Mouse (Mus musculus) small intestine, adult 2 months (tissue): Measurements from ENCODE around the gene Hoxb5. TPM values are rescaled to one million over a fixed set of nuclear protein-coding genes. Genes with fewer than 3 reads are reported as not detected.

Experiments used
- H3K27ac ChIP-seq: fragments of 200-500 bp; 2 replicates; pipeline ENCODE4 v1.5.1; 2012; ENCODE audit warnings: low read depth, low read length, control low read depth, inconsistent platforms; ENCODE audit not compliant: insufficient read depth
- H3K27me3 ChIP-seq: fragments of 200-500 bp; 2 replicates; pipeline ENCODE4 v1.6.1; 2012; ENCODE audit warnings: mild to moderate bottlenecking, moderate library complexity, low read length, inconsistent platforms; ENCODE audit not compliant: control insufficient read depth, insufficient read depth
- H3K36me3 ChIP-seq: fragments of 200-500 bp; 2 replicates; pipeline ENCODE4 v1.6.1; 2012; ENCODE audit warnings: mild to moderate bottlenecking, low read length, control low read depth, inconsistent platforms; ENCODE audit not compliant: control insufficient read depth, insufficient read depth
- H3K4me1 ChIP-seq: fragments of 200-500 bp; 2 replicates; pipeline ENCODE4 v1.6.1; 2012; ENCODE audit warnings: low read length, inconsistent platforms, mixed read lengths; ENCODE audit not compliant: control insufficient read depth, insufficient read depth, insufficient read length
- H3K4me3 ChIP-seq: fragments of 200-500 bp; 2 replicates; pipeline ENCODE4 v1.5.1; 2012; ENCODE audit warnings: low read depth, mild to moderate bottlenecking, control low read depth, inconsistent platforms, low read length, moderate library complexity
- CTCF ChIP-seq: fragments of 200-500 bp; IDR thresholded peaks from 2 replicates; pipeline ENCODE4 v1.5.1; 2012; ENCODE audit warnings: low read depth, mild to moderate bottlenecking, control low read depth, inconsistent platforms, low read length, moderate library complexity, mixed read lengths; ENCODE audit not compliant: insufficient replicate concordance, insufficient read length; ENCODE audit errors: extremely low read depth
- POLR2A ChIP-seq: fragments of 200-500 bp; IDR thresholded peaks from 2 replicates; pipeline ENCODE4 v1.6.1; 2012; ENCODE audit warnings: low read depth, mild to moderate bottlenecking, control low read depth, inconsistent platforms, low read length, moderate library complexity
- WGBS: fragments of 180-500 bp; shearing (Covaris S2); methylation state at CpG from one replicate; pipeline ENCODE4 v1.1.7; 2018; 5-methylcytosine and 5-hydroxymethylcytosine counted together
- polyA plus RNA-seq: library from polyadenylated mRNA; depleted of rRNA; stranded (reverse); fragments of >200 nt; gene quantifications from 2 replicates; pipeline ENCODE4 v1.2.3, GENCODE M21; 2012

Hoxb5 gene
- polyA plus RNA-seq, 1 experiment: 3.2 TPM

GRCm38 (mm10) chr11:96323154-96323553 lies 20.0 kb downstream of the Hoxb5 start, which contains the start of gene Hoxb3:
Hoxb3 (plus strand) TSS chr11:96323326.
- Histone ChIP-seq H3K36me3 (peaks cover 2% of the 10 kb centered on the region; the same call in 1 of the 2 replicates), H3K27ac (peak within 1 kb of the TSS; percentile 58), H3K27me3 (peaks cover 30% of the 10 kb centered on the region), H3K4me1 (peaks cover 5% of the 10 kb centered on the region; the same call in 1 of the 2 replicates), H3K4me3 (no peak within 1 kb of the TSS)
- WGBS: 59% methylated on average over 10 of the region's 10 CpGs
- TF ChIP-seq POLR2A (no peak), CTCF (no peak)

GRCm38 (mm10) chr11:96324125-96324524 lies 21.0 kb downstream of the Hoxb5 start:
- Histone ChIP-seq H3K36me3 (peaks cover 2% of the 10 kb centered on the region; the same call in 1 of the 2 replicates), H3K27ac (peak overlapping the region; percentile 58), H3K4me1 (peaks cover 5% of the 10 kb centered on the region; the same call in 1 of the 2 replicates), H3K27me3 (peaks cover 21% of the 10 kb centered on the region), H3K4me3 (no peak overlapping the region)
- WGBS: 45% methylated on average over 5 of the region's 5 CpGs
- no peak for TF ChIP-seq CTCF
- no peak for TF ChIP-seq POLR2A

- 50% methylated on average over 8 of the region's 8 CpGs for WGBS
These were observed 21.8 kb downstream of the Hoxb5 start for GRCm38 (mm10) chr11:96324965-96325364.

GRCm38 (mm10) chr11:96325747-96326212 lies 22.6 kb downstream of the Hoxb5 start:
- peak overlapping the region; percentile 14 for H3K4me3 ChIP-seq
- 40% methylated on average over 22 of the region's 22 CpGs for WGBS

More at GRCm38 (mm10) chr11:96324965-96325364, 21.8 kb downstream of the Hoxb5 start:
- TF ChIP-seq POLR2A (no peak), CTCF (no peak)
- Histone ChIP-seq H3K4me1 (peaks cover 2% of the 10 kb centered on the region; the same call in 1 of the 2 replicates), H3K36me3 (peaks cover 2% of the 10 kb centered on the region; the same call in 1 of the 2 replicates), H3K27me3 (peaks cover 13% of the 10 kb centered on the region), H3K4me3 (no peak overlapping the region), H3K27ac (peak overlapping the region; percentile 49)

GRCm38 (mm10) chr11:96326705-96327104 lies 23.6 kb downstream of the Hoxb5 start:
- WGBS: 58% methylated on average over 12 of the region's 12 CpGs
- Histone ChIP-seq H3K27ac (peak overlapping the region; percentile 16; the same call in 1 of the 2 replicates), H3K36me3 (no peaks in the 10 kb centered on the region), H3K27me3 (0 out of 2 replicates have a peak, but pooled peaks cover 3% of the 10 kb centered on the region), H3K4me3 (no peak overlapping the region), H3K4me1 (no peaks in the 10 kb centered on the region)
- TF ChIP-seq CTCF: no peak
- TF ChIP-seq POLR2A: no peak

More at GRCm38 (mm10) chr11:96325747-96326212, 22.6 kb downstream of the Hoxb5 start:
- H3K27me3 ChIP-seq: peaks cover 7% of the 10 kb centered on the region; the same call in 1 of the 2 replicates
- H3K27ac ChIP-seq: peak overlapping the region; percentile 2; the same call in 1 of the 2 replicates
- no peaks in the 10 kb centered on the region; the same call in 1 of the 2 replicates for H3K36me3 ChIP-seq
- no peaks in the 10 kb centered on the region for H3K4me1 ChIP-seq
- no peak for TF ChIP-seq CTCF
- no peak for TF ChIP-seq POLR2A

- H3K27me3 ChIP-seq: 0 out of 2 replicates have a peak, but pooled peaks cover 3% of the 10 kb centered on the region
- H3K4me3 ChIP-seq: no peak overlapping the region
- 61% methylated on average over 7 of the region's 7 CpGs for WGBS
- no peaks in the 10 kb centered on the region for H3K36me3 ChIP-seq
- no peak overlapping the region for H3K27ac ChIP-seq
- no peaks in the 10 kb centered on the region for H3K4me1 ChIP-seq
- no peak for TF ChIP-seq CTCF
- TF ChIP-seq POLR2A: no peak
These were observed 24.0 kb downstream of the Hoxb5 start for GRCm38 (mm10) chr11:96327122-96327521.

GRCm38 (mm10) chr11:96327750-96328149 lies 24.6 kb downstream of the Hoxb5 start:
- H3K4me3 ChIP-seq: no peak overlapping the region
- TF ChIP-seq CTCF (no peak), POLR2A (no peak)

More at GRCm38 (mm10) chr11:96327750-96328149, 24.6 kb downstream of the Hoxb5 start:
- no peak overlapping the region for H3K27ac ChIP-seq
- no peaks in the 10 kb centered on the region for H3K36me3 ChIP-seq
- WGBS: 47% methylated on average over 5 of the region's 5 CpGs
- 0 out of 2 replicates have a peak, but pooled peaks cover 3% of the 10 kb centered on the region for H3K27me3 ChIP-seq
- H3K4me1 ChIP-seq: no peaks in the 10 kb centered on the region
